Mouse (Mus musculus) neural tube, embryonic 13.5 days (tissue): Measurements from ENCODE around the gene Arhgap28. TPM values are rescaled to one million over a fixed set of nuclear protein-coding genes. Genes with fewer than 3 reads are reported as not detected.
A peak's percentile ranks its signal among the peaks of the same experiment; 100 is the strongest.

ENCODE experiments used
- ATAC-seq: fragments of 200-750 bp; cut with Nextera tagmentation; 2 replicates; pipeline ENCODE4 v1.8.0; 2017; ENCODE audit warnings: low read depth, mild to moderate bottlenecking, moderate TSS enrichment, moderate library complexity
- H3K27ac ChIP-seq: fragments of 300-500 bp; sonication (generic); replicated peaks from 2 replicates; pipeline ENCODE4 v1.5.1; 2015; ENCODE audit warnings: moderate library complexity, mild to moderate bottlenecking, inconsistent platforms
- H3K27me3 ChIP-seq: fragments of 300-500 bp; sonication (generic); 2 replicates; pipeline ENCODE4 v1.6.1; 2015; ENCODE audit warnings: mild to moderate bottlenecking, inconsistent platforms
- H3K36me3 ChIP-seq: fragments of 300-500 bp; sonication (generic); 2 replicates; pipeline ENCODE4 v1.6.1; 2015; ENCODE audit warnings: mild to moderate bottlenecking, inconsistent platforms
- H3K4me1 ChIP-seq: fragments of 300-500 bp; sonication (generic); replicated peaks from 2 replicates; pipeline ENCODE4 v1.6.1; 2015; ENCODE audit warnings: inconsistent platforms
- H3K4me2 ChIP-seq: fragments of 300-500 bp; sonication (generic); 2 replicates; pipeline ENCODE4 v1.6.1; 2015; ENCODE audit warnings: inconsistent platforms, mild to moderate bottlenecking, moderate library complexity
- H3K4me3 ChIP-seq: fragments of 300-500 bp; sonication (generic); 2 replicates; pipeline ENCODE4 v1.5.1; 2015; ENCODE audit warnings: mild to moderate bottlenecking, inconsistent platforms
- H3K9ac ChIP-seq: fragments of 300-500 bp; sonication (generic); 2 replicates; pipeline ENCODE4 v1.6.1; 2015; ENCODE audit warnings: moderate library complexity, mild to moderate bottlenecking, inconsistent platforms
- H3K9me3 ChIP-seq: fragments of 300-500 bp; sonication (generic); 2 replicates; pipeline ENCODE4 v1.6.1; 2016; ENCODE audit warnings: inconsistent platforms
- WGBS: fragments of 180-500 bp; shearing (Covaris S2); methylation state at CpG from one replicate; pipeline ENCODE4 v1.1.7; 2015; 5-methylcytosine and 5-hydroxymethylcytosine counted together
- polyA plus RNA-seq: library from polyadenylated mRNA; unstranded; fragments of >200 nt; fragmentation: Nextera tagmentation; extraction: Ambion mirVana; gene quantifications from 2 replicates; pipeline ENCODE4 v1.2.1, GENCODE M21; 2015

The Arhgap28 gene
- polyA plus RNA-seq, 1 experiment from 2014 or later: 15.1 TPM

- peak overlapping the region; percentile 79 for H3K27ac ChIP-seq
- H3K4me3 ChIP-seq: peak overlapping the region; percentile 68
- H3K4me2 ChIP-seq: peak overlapping the region; percentile 79
- H3K9ac ChIP-seq: peak overlapping the region; percentile 75
- peak; percentile 62 for ATAC-seq
- H3K36me3 ChIP-seq: no peaks in the 10 kb centered on the region
- peaks cover 41% of the 10 kb centered on the region for H3K4me1 ChIP-seq
- 7% methylated on average over 10 of the region's 10 CpGs for WGBS
- H3K9me3 ChIP-seq: no peaks in the 10 kb centered on the region
- H3K27me3 ChIP-seq: no peaks in the 10 kb centered on the region
Observed at GRCm38 (mm10) chr17:68004581-68005330, 836 bp upstream of the Arhgap28 start.

- peak overlapping the region; percentile 68 for H3K4me3 ChIP-seq
- H3K4me1 ChIP-seq: peaks cover 41% of the 10 kb centered on the region
- WGBS: 35% methylated on average over 17 of the region's 17 CpGs
- H3K36me3 ChIP-seq: no peaks in the 10 kb centered on the region
- no peaks in the 10 kb centered on the region for H3K27me3 ChIP-seq
- ATAC-seq: no peak
- no peaks in the 10 kb centered on the region for H3K9me3 ChIP-seq
- peak overlapping the region; percentile 75 for H3K9ac ChIP-seq
- 0 out of 2 replicates have a peak overlapping the region, but pooled peaks have one; percentile 79 for H3K27ac ChIP-seq
- H3K4me2 ChIP-seq: peak overlapping the region; percentile 79
Observed at GRCm38 (mm10) chr17:68002608-68003595, 1.0 kb downstream of the Arhgap28 start.

DNA sequence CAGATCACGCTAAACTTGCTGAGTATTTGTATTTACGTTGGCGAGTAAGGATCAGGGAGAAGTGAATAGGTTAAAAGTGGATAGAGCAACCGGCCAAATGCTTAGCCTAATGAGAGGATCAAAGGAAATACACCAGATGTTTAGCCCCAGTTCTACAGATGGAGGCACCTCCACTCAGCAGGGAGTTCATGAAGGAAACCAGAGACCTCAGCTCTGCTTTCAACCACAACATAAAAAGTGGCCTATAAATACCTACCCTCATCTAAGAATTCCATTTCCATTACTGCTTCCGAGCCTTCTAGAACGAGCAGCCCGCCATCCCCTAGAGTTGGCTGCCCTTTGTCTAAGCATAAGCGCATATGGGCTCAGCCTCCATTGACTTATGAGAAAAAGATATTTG lies 4.1 kb downstream of the Arhgap28 start:
- Histone ChIP-seq H3K36me3 (no peaks in the 10 kb centered on the region), H3K27ac (no peak overlapping the region; the same call in 1 of the 2 replicates), H3K4me1 (peaks cover 35% of the 10 kb centered on the region), H3K9ac (no peak overlapping the region), H3K4me2 (no peak overlapping the region), H3K9me3 (no peaks in the 10 kb centered on the region), H3K27me3 (no peaks in the 10 kb centered on the region), H3K4me3 (no peak overlapping the region)
- ATAC-seq: no peak
- 49% methylated on average over 8 of the region's 8 CpGs for WGBS

GRCm38 (mm10) chr17:67996769-67997155 lies 7.2 kb downstream of the Arhgap28 start:
- Histone ChIP-seq H3K27me3 (no peaks in the 10 kb centered on the region), H3K4me1 (0 out of 2 replicates have a peak, but pooled peaks cover 10% of the 10 kb centered on the region), H3K36me3 (no peaks in the 10 kb centered on the region), H3K9me3 (no peaks in the 10 kb centered on the region), H3K4me3 (no peak overlapping the region), H3K27ac (no peak overlapping the region), H3K4me2 (no peak overlapping the region), H3K9ac (no peak overlapping the region)
- 74% methylated on average over 7 of the region's 7 CpGs for WGBS
- no peak for ATAC-seq

- no peak for ATAC-seq
- H3K27me3 ChIP-seq: no peaks in the 10 kb centered on the region
- no peak overlapping the region for H3K9ac ChIP-seq
- 0 out of 2 replicates have a peak, but pooled peaks cover 5% of the 10 kb centered on the region for H3K4me1 ChIP-seq
- 21% methylated on average over 14 of the region's 14 CpGs for WGBS
- H3K9me3 ChIP-seq: no peaks in the 10 kb centered on the region
- no peak overlapping the region for H3K4me3 ChIP-seq
- H3K27ac ChIP-seq: no peak overlapping the region
- H3K36me3 ChIP-seq: no peaks in the 10 kb centered on the region
- H3K4me2 ChIP-seq: no peak overlapping the region
Observed at GRCm38 (mm10) chr17:67996097-67996768, 7.7 kb downstream of the Arhgap28 start.

- no peak for ATAC-seq
- Histone ChIP-seq H3K36me3 (no peaks in the 10 kb centered on the region), H3K27me3 (no peaks in the 10 kb centered on the region), H3K4me1 (no peaks in the 10 kb centered on the region), H3K4me2 (no peak overlapping the region), H3K27ac (no peak overlapping the region), H3K4me3 (no peak overlapping the region), H3K9me3 (no peaks in the 10 kb centered on the region), H3K9ac (no peak overlapping the region)
- WGBS: 87% methylated on average over 2 of the region's 2 CpGs
Observed at GRCm38 (mm10) chr17:67995277-67995819, 8.6 kb downstream of the Arhgap28 start.

DNA sequence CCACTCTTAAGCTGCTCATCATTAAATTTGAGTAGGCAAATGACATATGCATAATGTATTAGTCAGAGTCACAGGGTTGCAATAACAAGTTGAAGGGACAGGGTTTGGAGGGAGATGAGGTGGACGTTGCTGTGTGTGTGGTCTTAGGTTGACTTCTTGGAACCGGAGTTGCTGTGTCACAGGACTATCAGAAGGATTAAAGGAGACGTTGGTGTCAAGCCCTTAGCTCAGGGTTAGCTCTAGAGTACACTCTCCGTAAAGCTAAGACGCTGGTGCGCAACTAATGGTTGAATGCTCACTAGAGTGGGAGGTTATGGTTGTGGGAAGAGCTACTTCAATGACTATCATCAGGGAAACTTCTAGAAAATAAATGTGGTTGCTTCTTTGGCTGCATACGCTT lies 9.1 kb downstream of the Arhgap28 start:
- 0 out of 2 replicates have a peak, but pooled peaks cover under 1% of the 10 kb centered on the region for H3K4me1 ChIP-seq
- H3K36me3 ChIP-seq: no peaks in the 10 kb centered on the region
- H3K27ac ChIP-seq: no peak overlapping the region
- no peak overlapping the region for H3K4me2 ChIP-seq
- no peaks in the 10 kb centered on the region for H3K27me3 ChIP-seq
- no peak overlapping the region for H3K4me3 ChIP-seq
- WGBS: 87% methylated on average over 7 of the region's 7 CpGs
- no peak for ATAC-seq
- H3K9ac ChIP-seq: no peak overlapping the region
- H3K9me3 ChIP-seq: no peaks in the 10 kb centered on the region

DNA sequence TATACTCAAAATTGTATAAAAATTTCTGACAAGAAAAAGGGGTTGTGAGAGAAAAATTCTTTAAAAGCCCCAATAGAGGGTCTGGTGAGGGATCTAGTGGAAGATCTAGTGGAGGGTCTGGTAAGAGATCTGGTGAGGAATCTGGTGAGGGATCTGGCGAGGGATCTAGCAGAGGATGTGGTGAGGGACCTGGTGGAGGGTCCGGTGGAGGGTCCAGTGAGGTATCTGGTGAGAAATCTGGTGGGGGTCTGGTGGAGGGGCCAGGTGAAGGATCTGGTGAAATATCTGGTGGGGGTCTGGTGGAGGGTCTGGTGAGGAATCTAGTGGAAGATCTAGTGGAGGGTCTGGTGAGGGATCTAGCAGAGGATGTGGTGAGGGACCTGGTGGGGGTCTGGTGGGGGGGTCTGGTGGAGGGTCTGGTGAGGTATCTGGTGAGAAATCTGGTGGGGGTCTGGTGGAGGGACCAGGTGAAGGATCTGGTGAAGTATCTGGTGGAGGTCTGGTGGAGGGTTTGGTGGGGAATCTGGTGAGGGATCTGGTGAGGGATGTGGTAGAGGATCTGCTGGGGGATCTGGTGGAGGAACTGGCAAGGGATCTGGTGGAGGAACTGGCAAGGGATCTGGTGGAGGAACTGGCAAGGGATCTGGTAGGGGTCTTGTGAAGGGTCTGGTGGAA lies 10.4 kb downstream of the Arhgap28 start:
- ATAC-seq: no peak
- no peak overlapping the region for H3K4me3 ChIP-seq
- H3K9me3 ChIP-seq: no peaks in the 10 kb centered on the region
- H3K4me2 ChIP-seq: no peak overlapping the region
- no peak overlapping the region for H3K27ac ChIP-seq
- H3K36me3 ChIP-seq: no peaks in the 10 kb centered on the region
- 87% methylated on average over 2 of the region's 2 CpGs for WGBS
- no peak overlapping the region for H3K9ac ChIP-seq
- H3K4me1 ChIP-seq: peaks cover 12% of the 10 kb centered on the region; the same call in 1 of the 2 replicates
- H3K27me3 ChIP-seq: no peaks in the 10 kb centered on the region

GRCm38 (mm10) chr17:67989716-67990115 lies 14.2 kb downstream of the Arhgap28 start:
- H3K9ac ChIP-seq: no peak overlapping the region
- no peaks in the 10 kb centered on the region for H3K36me3 ChIP-seq
- H3K4me2 ChIP-seq: no peak overlapping the region
- no peaks in the 10 kb centered on the region for H3K27me3 ChIP-seq
- no peaks in the 10 kb centered on the region for H3K9me3 ChIP-seq
- ATAC-seq: no peak
- H3K27ac ChIP-seq: no peak overlapping the region
- H3K4me3 ChIP-seq: no peak overlapping the region
- H3K4me1 ChIP-seq: peaks cover 12% of the 10 kb centered on the region; the same call in 1 of the 2 replicates
- 69% methylated on average over 5 of the region's 5 CpGs for WGBS

DNA sequence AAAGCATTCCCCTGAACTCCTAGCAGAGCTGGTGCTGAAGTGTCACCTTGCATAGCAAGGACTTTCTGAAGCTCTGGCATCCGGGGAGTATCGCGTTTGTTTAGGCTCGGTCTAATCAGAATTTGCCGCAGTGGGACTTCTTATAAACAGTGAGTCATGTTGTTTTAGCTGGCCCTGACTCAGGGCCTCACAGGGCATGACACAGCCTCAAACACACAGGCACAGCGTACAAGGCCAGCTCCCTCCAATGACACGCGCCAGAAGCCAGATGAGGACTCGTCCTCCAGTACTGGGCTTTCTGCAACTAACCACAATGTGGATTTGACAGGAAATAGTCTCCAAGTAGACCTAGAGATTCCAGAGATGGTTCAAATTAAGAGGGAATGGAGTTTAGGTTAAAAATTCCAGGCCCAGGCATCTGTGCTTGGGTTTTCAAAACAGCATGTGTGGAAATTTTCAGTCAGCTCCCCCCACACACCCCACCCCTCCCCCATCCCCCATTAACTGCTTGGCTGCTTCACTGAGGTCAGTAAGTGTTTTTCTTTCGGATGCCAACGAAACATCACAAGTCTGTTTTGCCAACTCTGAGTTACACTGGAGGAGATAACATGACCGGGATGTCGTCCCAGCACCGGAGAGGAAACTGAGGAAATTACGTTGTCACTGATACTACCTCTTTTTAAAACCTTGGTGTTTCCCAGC lies 14.8 kb downstream of the Arhgap28 start:
- Histone ChIP-seq H3K27me3 (no peaks in the 10 kb centered on the region), H3K27ac (no peak overlapping the region), H3K4me3 (no peak overlapping the region), H3K36me3 (no peaks in the 10 kb centered on the region), H3K4me2 (no peak overlapping the region), H3K9me3 (no peaks in the 10 kb centered on the region), H3K4me1 (peaks cover 12% of the 10 kb centered on the region; the same call in 1 of the 2 replicates), H3K9ac (no peak overlapping the region)
- WGBS: 57% methylated on average over 15 of the region's 15 CpGs
- ATAC-seq: no peak
